Mouse (Mus musculus) CH12.LX (cell line): ENCODE results near the gene Hoxb1. TPM values are rescaled to one million over a fixed set of nuclear protein-coding genes. Genes with fewer than 3 reads are reported as not detected.
A peak's percentile ranks its signal among the peaks of the same experiment; 100 is the strongest.

Experiments
- DNase-seq: peaks from one replicate; pipeline ENCODE4 v3.0.0-alpha.2; 2013; ENCODE audit errors: extremely low read depth
- H3K27ac ChIP-seq: 2 replicates; pipeline ENCODE4 v1.5.1; 2012; ENCODE audit warnings: low read depth, mild to moderate bottlenecking, control low read depth, moderate library complexity; ENCODE audit not compliant: insufficient read depth
- H3K27me3 ChIP-seq: replicated peaks from 2 replicates; pipeline ENCODE3; 2012; ENCODE audit warnings: inconsistent platforms
- H3K36me3 ChIP-seq, 2 experiments: replicated peaks in 1 of 2; 2 replicates each; pipeline versions ENCODE3 to v1.6.1; 2012; ENCODE audit warnings: inconsistent platforms in 1 of 2, low read length in 1 of 2, mild to moderate bottlenecking in 1 of 2, mixed read lengths in 1 of 2, moderate library complexity in 1 of 2; ENCODE audit not compliant: control insufficient read depth in 1 of 2, insufficient read depth in 1 of 2
- H3K4me1 ChIP-seq, 2 experiments: 2 replicates each; pipeline ENCODE4 v1.6.1; 2012; ENCODE audit warnings: inconsistent platforms in 1 of 2, moderate library complexity in 1 of 2; ENCODE audit not compliant: insufficient read depth in 2 of 2, control insufficient read depth in 1 of 2
- H3K4me2 ChIP-seq: 2 replicates; pipeline ENCODE4 v1.6.1; 2012; ENCODE audit warnings: low read depth, mild to moderate bottlenecking, control low read depth; ENCODE audit not compliant: poor library complexity, insufficient read depth, severe bottlenecking
- H3K4me3 ChIP-seq, 3 experiments: fragments of 150-350 bp in 1 of 3; sonication (generic) in 1 of 3; replicated peaks in 1 of 3; 2 replicates each; pipeline versions ENCODE3 to v1.5.1; 2011 to 2012; ENCODE audit warnings: low read depth in 2 of 3, low read length in 2 of 3, mild to moderate bottlenecking in 2 of 3, moderate library complexity in 2 of 3, control low read depth in 1 of 3, improper control_type of control experiment in 1 of 3, inconsistent platforms in 1 of 3, mixed read lengths in 1 of 3; ENCODE audit not compliant: poor library complexity in 1 of 3
- H3K79me2 ChIP-seq: replicated peaks from 2 replicates; pipeline ENCODE4 v1.6.1; 2012; ENCODE audit warnings: mild to moderate bottlenecking, moderate library complexity; ENCODE audit not compliant: control insufficient read depth, poor library complexity, insufficient read depth, severe bottlenecking; ENCODE audit errors: extremely low read depth
- H3K9ac ChIP-seq: 2 replicates; pipeline ENCODE4 v1.6.1; 2012; ENCODE audit warnings: low read depth, mild to moderate bottlenecking, control low read depth, moderate library complexity; ENCODE audit not compliant: insufficient read depth
- H3K9me3 ChIP-seq: replicated peaks from 2 replicates; pipeline ENCODE3; 2012; ENCODE audit warnings: low read length, inconsistent platforms, mixed read lengths
- BHLHE40 ChIP-seq: IDR thresholded peaks from 2 replicates; pipeline ENCODE4 v1.6.1; 2011; ENCODE audit warnings: mild to moderate bottlenecking, low read depth, low read length, improper control_type of control experiment
- CHD1 ChIP-seq: IDR thresholded peaks from 2 replicates; pipeline ENCODE4 v1.6.1; 2012; ENCODE audit warnings: low read depth, low read length, improper control_type of control experiment, inconsistent platforms
- CHD2 ChIP-seq: IDR thresholded peaks from 2 replicates; pipeline ENCODE4 v1.6.1; 2011; ENCODE audit warnings: low read length, improper control_type of control experiment
- CTCF ChIP-seq, 2 experiments: IDR thresholded peaks in 1 of 2; conservative IDR thresholded peaks in 1 of 2; 2 replicates each; pipeline ENCODE4 v1.5.1; 2011 to 2012; ENCODE audit warnings: low read depth in 2 of 2, low read length in 2 of 2, improper control_type of control experiment in 1 of 2, inconsistent platforms in 1 of 2, mild to moderate bottlenecking in 1 of 2, moderate library complexity in 1 of 2
- E2F4 ChIP-seq: IDR thresholded peaks from 2 replicates; pipeline ENCODE4 v1.6.1; 2011; ENCODE audit warnings: low read depth, low read length, improper control_type of control experiment; ENCODE audit not compliant: insufficient replicate concordance
- ELF1 ChIP-seq: IDR thresholded peaks from 2 replicates; pipeline ENCODE4 v1.6.1; 2014; ENCODE audit warnings: low read depth, mild to moderate bottlenecking, inconsistent platforms, low read length, improper control_type of control experiment
- EP300 ChIP-seq: IDR thresholded peaks from 2 replicates; pipeline ENCODE4 v1.6.1; 2011; ENCODE audit warnings: low read length, improper control_type of control experiment
- ETS1 ChIP-seq: conservative IDR thresholded peaks from 2 replicates; pipeline ENCODE4 v1.6.1; 2012; ENCODE audit warnings: low read depth, mild to moderate bottlenecking, inconsistent platforms, low read length, improper control_type of control experiment, moderate library complexity
- GABPA ChIP-seq: IDR thresholded peaks from 2 replicates; pipeline ENCODE4 v1.6.1; 2012; ENCODE audit warnings: low read depth, low read length, improper control_type of control experiment, inconsistent platforms; ENCODE audit not compliant: insufficient replicate concordance
- HCFC1 ChIP-seq: IDR thresholded peaks from 2 replicates; pipeline ENCODE4 v1.6.1; 2012; ENCODE audit warnings: low read depth, mild to moderate bottlenecking, inconsistent platforms, low read length, improper control_type of control experiment
- IRF4 ChIP-seq: IDR thresholded peaks from 2 replicates; pipeline ENCODE4 v1.6.1; 2014; ENCODE audit warnings: low read depth, mild to moderate bottlenecking, inconsistent platforms, low read length, improper control_type of control experiment
- JUN ChIP-seq: IDR thresholded peaks from 2 replicates; pipeline ENCODE4 v1.6.1; 2011; ENCODE audit warnings: low read depth, mild to moderate bottlenecking, low read length, improper control_type of control experiment, moderate library complexity; ENCODE audit not compliant: insufficient read depth
- KAT2A ChIP-seq: IDR thresholded peaks from 2 replicates; pipeline ENCODE4 v1.6.1; 2012; ENCODE audit warnings: low read length, improper control_type of control experiment, inconsistent platforms; ENCODE audit not compliant: insufficient replicate concordance
- MAFK ChIP-seq: IDR thresholded peaks from 2 replicates; pipeline ENCODE4 v1.6.1; 2011; ENCODE audit warnings: low read length, improper control_type of control experiment; ENCODE audit not compliant: insufficient replicate concordance
- MAX ChIP-seq: IDR thresholded peaks from 2 replicates; pipeline ENCODE4 v1.6.1; 2011; ENCODE audit warnings: low read length, improper control_type of control experiment
- MAZ ChIP-seq: IDR thresholded peaks from 2 replicates; pipeline ENCODE4 v1.6.1; 2012; ENCODE audit warnings: low read depth, mild to moderate bottlenecking, inconsistent platforms, low read length, improper control_type of control experiment, moderate library complexity
- MEF2A ChIP-seq: IDR thresholded peaks from 2 replicates; pipeline ENCODE4 v1.6.1; 2014; ENCODE audit warnings: low read depth, mild to moderate bottlenecking, inconsistent platforms, low read length, improper control_type of control experiment, borderline replicate concordance
- MXI1 ChIP-seq: IDR thresholded peaks from 2 replicates; pipeline ENCODE4 v1.6.1; 2011; ENCODE audit warnings: mild to moderate bottlenecking, low read depth, low read length, improper control_type of control experiment
- MYC ChIP-seq: IDR thresholded peaks from 2 replicates; pipeline ENCODE4 v1.6.1; 2011; ENCODE audit warnings: low read depth, mild to moderate bottlenecking, improper control_type of control experiment, low read length
- NELFE ChIP-seq: IDR thresholded peaks from 2 replicates; pipeline ENCODE4 v1.6.1; 2011; ENCODE audit warnings: low read depth, low read length, improper control_type of control experiment
- NRF1 ChIP-seq: IDR thresholded peaks from 2 replicates; pipeline ENCODE4 v1.6.1; 2014; ENCODE audit warnings: low read depth, mild to moderate bottlenecking, inconsistent platforms, low read length, improper control_type of control experiment, moderate library complexity
- PAX5 ChIP-seq: IDR thresholded peaks from 2 replicates; pipeline ENCODE4 v1.6.1; 2012; ENCODE audit warnings: low read length, inconsistent platforms, mixed read lengths
- POLR2A ChIP-seq: IDR thresholded peaks from 2 replicates; pipeline ENCODE4 v1.6.1; 2011; ENCODE audit warnings: low read depth, mild to moderate bottlenecking, improper control_type of control experiment, low read length
- RAD21 ChIP-seq: IDR thresholded peaks from 2 replicates; pipeline ENCODE4 v1.6.1; 2011; ENCODE audit warnings: low read depth, mild to moderate bottlenecking, low read length, improper control_type of control experiment, moderate library complexity
- RCOR1 ChIP-seq: conservative IDR thresholded peaks from 2 replicates; pipeline ENCODE4 v1.6.1; 2012; ENCODE audit warnings: low read depth, mild to moderate bottlenecking, inconsistent platforms, low read length, improper control_type of control experiment
- SIN3A ChIP-seq: IDR thresholded peaks from 2 replicates; pipeline ENCODE4 v1.6.1; 2012; ENCODE audit warnings: low read length, improper control_type of control experiment, inconsistent platforms
- SMC3 ChIP-seq: IDR thresholded peaks from 2 replicates; pipeline ENCODE4 v1.6.1; 2011; ENCODE audit warnings: low read depth, low read length, improper control_type of control experiment
- TBP ChIP-seq: conservative IDR thresholded peaks from 2 replicates; pipeline ENCODE4 v1.6.1; 2011; ENCODE audit warnings: low read depth, low read length, improper control_type of control experiment
- TCF12 ChIP-seq: IDR thresholded peaks from 2 replicates; pipeline ENCODE4 v1.6.1; 2014; ENCODE audit warnings: low read depth, mild to moderate bottlenecking, inconsistent platforms, low read length, improper control_type of control experiment
- UBTF ChIP-seq: IDR thresholded peaks from 2 replicates; pipeline ENCODE4 v1.6.1; 2012; ENCODE audit warnings: low read depth, mild to moderate bottlenecking, inconsistent platforms, low read length, improper control_type of control experiment, moderate library complexity
- USF1 ChIP-seq: IDR thresholded peaks from 2 replicates; pipeline ENCODE4 v1.6.1; 2014; ENCODE audit warnings: low read depth, mild to moderate bottlenecking, inconsistent platforms, low read length, improper control_type of control experiment
- USF2 ChIP-seq: conservative IDR thresholded peaks from 2 replicates; pipeline ENCODE4 v1.6.1; 2011; ENCODE audit warnings: low read depth, low read length, improper control_type of control experiment
- ZC3H11A ChIP-seq: IDR thresholded peaks from 2 replicates; pipeline ENCODE4 v1.6.1; 2012; ENCODE audit warnings: low read depth, mild to moderate bottlenecking, inconsistent platforms, low read length, improper control_type of control experiment
- ZKSCAN1 ChIP-seq: IDR thresholded peaks from 2 replicates; pipeline ENCODE4 v1.6.1; 2012; ENCODE audit warnings: low read depth, inconsistent platforms, low read length, improper control_type of control experiment, borderline replicate concordance
- ZMIZ1 ChIP-seq: IDR thresholded peaks from 2 replicates; pipeline ENCODE4 v1.6.1; 2012; ENCODE audit warnings: low read depth, mild to moderate bottlenecking, inconsistent platforms, low read length, improper control_type of control experiment
- ZNF384 ChIP-seq: IDR thresholded peaks from 2 replicates; pipeline ENCODE4 v1.6.1; 2012; ENCODE audit warnings: low read depth, low read length, improper control_type of control experiment, inconsistent platforms
- dilution Hi-C: fragments of 300-500 bp; cut with MboI; formaldehyde crosslinking; loops from 2 replicates; pipeline ENCODE4 v1.14.3; 2020; ENCODE audit warnings: low sequenced_read_pairs; ENCODE audit not compliant: extremely low pct_unique_long_range_greater_than_20kb, extremely low pct_ligation_motif_present
- in situ Hi-C: fragments of 300-500 bp; cut with MboI; formaldehyde crosslinking; loops from 3 replicates; pipeline ENCODE4 v1.14.3; 2019; ENCODE audit warnings: low sequenced_read_pairs, low pct_ligation_motif_present, low pct_unique_long_range_greater_than_20kb, mixed read lengths
- polyA plus RNA-seq: library from polyadenylated mRNA; unstranded; fragments of >175 nt; gene quantifications from 2 replicates; pipeline ENCODE4 v1.2.1, GENCODE M21; 2012; ENCODE audit warnings: low read depth; ENCODE audit not compliant: insufficient read length
- total RNA-seq, 2 experiments: library from RNA; depleted of rRNA; stranded (reverse); fragments of 300-350 nt in 1 of 2; fragments of >200 nt in 1 of 2; gene quantifications; 2 replicates each; pipeline ENCODE4 v1.2.3; 2012 to 2014

Gene Hoxb1
- total and polyA plus RNA-seq, 3 experiments, result not detected

DNA sequence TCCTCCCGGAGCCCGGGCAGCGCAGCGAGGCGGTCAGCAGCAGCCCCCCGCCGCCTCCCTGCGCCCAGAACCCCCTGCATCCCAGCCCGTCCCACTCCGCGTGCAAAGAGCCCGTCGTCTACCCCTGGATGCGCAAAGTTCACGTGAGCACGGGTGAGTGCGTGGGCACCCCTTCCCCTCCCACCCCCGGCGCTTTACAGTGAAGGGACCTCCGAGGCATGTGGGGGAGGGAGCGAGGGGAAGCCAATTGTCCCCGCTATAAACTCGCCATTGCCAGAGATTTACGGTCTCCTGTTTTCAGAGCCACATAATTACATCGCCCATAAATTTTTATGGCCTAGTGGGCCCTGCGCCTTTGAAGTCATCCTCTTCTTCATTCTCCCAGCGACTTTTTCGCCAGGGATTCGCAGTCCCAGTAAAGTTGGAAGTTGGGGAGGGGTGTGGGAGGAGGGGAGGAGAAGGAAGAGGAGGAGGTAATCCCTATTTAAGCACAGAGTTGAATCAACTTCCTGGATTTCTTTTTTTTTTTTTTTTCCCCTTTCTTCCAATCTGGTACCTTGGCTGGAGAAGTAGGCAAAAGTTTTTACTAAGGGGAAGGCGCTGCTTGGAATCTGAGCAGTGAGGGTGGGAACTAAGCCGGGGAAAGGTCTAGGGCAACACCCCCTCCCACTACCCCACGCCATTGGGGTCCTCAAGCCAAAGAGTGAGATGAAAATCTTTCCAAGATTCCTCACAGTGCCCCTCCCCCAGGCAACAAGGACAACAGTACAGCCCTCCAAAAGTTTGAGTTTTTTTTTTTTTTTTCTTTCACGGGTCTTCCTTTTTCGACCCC is 46.3 kb upstream of the Hoxb1 start:
- Histone ChIP-seq H3K4me2 (peak overlapping the region; percentile 68), H3K27me3 (peaks cover 17% of the 10 kb centered on the region), H3K9ac (peak overlapping the region; percentile 96), H3K4me1 (peaks cover 4 to 15% of the 10 kb centered on the region in 2 experiments; a peak in 2 of 4 replicates), H3K4me3 (peak overlapping the region; percentile 69 to 82 (median 76)), H3K27ac (no peak overlapping the region), H3K36me3 (peaks cover 0 to 11% of the 10 kb centered on the region in 2 experiments), H3K79me2 (no peaks in the 10 kb centered on the region), H3K9me3 (no peaks in the 10 kb centered on the region)
- dilution Hi-C loops (no loop called here), in situ Hi-C loops (loop anchor here (25.0 kb wide), 1 partner anchor 218 kb away; no protein-coding TSS in a partner anchor)
- DNase-seq, result peak; percentile 34
- no peak for TF ChIP-seq USF1
- no peak for TF ChIP-seq POLR2A
- TF ChIP-seq ZMIZ1, result no peak
- no peak; the same call in 1 of the 2 replicates for TF ChIP-seq SIN3A
- TF ChIP-seq MAFK, result no peak
- TF ChIP-seq UBTF, result no peak; the same call in 1 of the 2 replicates
- TF ChIP-seq KAT2A, result no peak
- no peak for TF ChIP-seq IRF4
- no peak for TF ChIP-seq JUN
- no peak for TF ChIP-seq GABPA
- TF ChIP-seq E2F4, result no peak
- TF ChIP-seq CHD1, result no peak
- TF ChIP-seq NRF1, result no peak
- peak; percentile 28; the same call in 1 of the 2 replicates for TF ChIP-seq HCFC1
- no peak for TF ChIP-seq RAD21
- no peak for TF ChIP-seq MEF2A
- no peak for TF ChIP-seq USF2
- TF ChIP-seq BHLHE40, result peak; percentile 75
- peak; percentile 50 for TF ChIP-seq ZNF384
- no peak for TF ChIP-seq CTCF (conservative IDR thresholded peaks at IDR 0.05 in 1 of 2, IDR thresholded peaks at IDR 0.05 in 1 of 2; ENCODE audit: low read depth in 2 of 2, low read length in 2 of 2)
- no peak for TF ChIP-seq MAZ
- no peak for TF ChIP-seq ZC3H11A
- no peak for TF ChIP-seq TCF12
- TF ChIP-seq MXI1, result no peak
- TF ChIP-seq MYC, result no peak
- TF ChIP-seq ZKSCAN1, result no peak
- TF ChIP-seq EP300, result no peak
- no peak for TF ChIP-seq TBP
- TF ChIP-seq NELFE, result no peak
- no peak for TF ChIP-seq MAX
- TF ChIP-seq ELF1, result peak; percentile 36
- TF ChIP-seq RCOR1, result no peak
- no peak for TF ChIP-seq SMC3
- TF ChIP-seq CHD2, result peak; percentile 53
- no peak for TF ChIP-seq PAX5
- TF ChIP-seq ETS1, result no peak
